Mouse (Mus musculus) megakaryocyte progenitor cell, adult 5-6 weeks (primary cell): ENCODE data around the gene Hyal2. TPM values are rescaled to one million over a fixed set of nuclear protein-coding genes. Genes with fewer than 3 reads are reported as not detected.
A peak's percentile ranks its signal among the peaks of the same experiment; 100 is the strongest.

ENCODE experiments used
- ATAC-seq: replicated peaks from 2 replicates; pipeline ENCODE4 v1.8.0; 2016; ENCODE audit warnings: mild to moderate bottlenecking, moderate TSS enrichment, inconsistent platforms; ENCODE audit not compliant: poor library complexity
- total RNA-seq, 2 experiments: library from RNA; stranded (forward) in 1 of 2; stranded (reverse) in 1 of 2; fragments of 157-497, 149-512 nt in 1 of 2; fragments of 200-1000 nt in 1 of 2; gene quantifications; 2 replicates each; pipeline versions ENCODE4 v1.2.3 to v1.2.4; 2015 to 2017

The Hyal2 gene
- total RNA-seq, 2 experiments from 2014 or later, result 2.8 to 6.6 TPM

- peak; percentile 86 for ATAC-seq
Observed at GRCm38 (mm10) chr9:107586974-107587832, 19.5 kb downstream of the Hyal2 start, which contains the start of gene Ifrd2. Ifrd2 (plus strand) TSS chr9:107587642.

GRCm38 (mm10) chr9:107587833-107588639 lies 20.3 kb downstream of the Hyal2 start:
- peak; percentile 24 for ATAC-seq

GRCm38 (mm10) chr9:107590058-107590772 lies 22.5 kb downstream of the Hyal2 start:
- peak; percentile 32 for ATAC-seq

- no peak for ATAC-seq
Observed at GRCm38 (mm10) chr9:107590773-107591060, 23.0 kb downstream of the Hyal2 start.

GRCm38 (mm10) chr9:107593101-107593976 lies 25.6 kb downstream of the Hyal2 start:
- ATAC-seq, result no peak

- ATAC-seq, result no peak
Observed at GRCm38 (mm10) chr9:107594281-107595062, 26.7 kb downstream of the Hyal2 start.

GRCm38 (mm10) chr9:107596619-107597569 lies 29.1 kb downstream of the Hyal2 start:
- no peak for ATAC-seq

- no peak for ATAC-seq
Observed at GRCm38 (mm10) chr9:107598385-107598784, 30.6 kb downstream of the Hyal2 start.

GRCm38 (mm10) chr9:107599433-107599832 lies 31.7 kb downstream of the Hyal2 start:
- no peak for ATAC-seq

GRCm38 (mm10) chr9:107599842-107600241 lies 32.1 kb downstream of the Hyal2 start:
- no peak for ATAC-seq

- no peak for ATAC-seq
Observed at GRCm38 (mm10) chr9:107600745-107601144, 33.0 kb downstream of the Hyal2 start.

GRCm38 (mm10) chr9:107601275-107601674 lies 33.5 kb downstream of the Hyal2 start:
- no peak for ATAC-seq

- peak; percentile 87 for ATAC-seq
Observed at GRCm38 (mm10) chr9:107602068-107602648, 34.4 kb downstream of the Hyal2 start.

GRCm38 (mm10) chr9:107603251-107603650 lies 35.5 kb downstream of the Hyal2 start:
- no peak for ATAC-seq

- peak; percentile 38 for ATAC-seq
Observed at GRCm38 (mm10) chr9:107605041-107605661, 37.4 kb downstream of the Hyal2 start.

GRCm38 (mm10) chr9:107606591-107606990 lies 38.8 kb downstream of the Hyal2 start:
- no peak for ATAC-seq

- no peak for ATAC-seq
Observed at GRCm38 (mm10) chr9:107607036-107607435, 39.3 kb downstream of the Hyal2 start.
